Mouse (Mus musculus) limb, embryonic 12.5 days (tissue): ENCODE results near the gene Gm12258. TPM values are rescaled to one million over a fixed set of nuclear protein-coding genes. Genes with fewer than 3 reads are reported as not detected.
"Not testable (repeated sequence)": the region's sequence is repeated elsewhere in the genome, so short reads cannot be mapped to it uniquely, and the experiment has no call there.

Experiments
- ATAC-seq: fragments of 200-750 bp; cut with Nextera tagmentation; 2 replicates; pipeline ENCODE4 v1.8.0; 2017; ENCODE audit warnings: low read depth, moderate TSS enrichment; ENCODE audit not compliant: insufficient number of reproducible peaks, insufficient read depth, low FRiP score, low TSS enrichment
- H3K27ac ChIP-seq: fragments of 300-500 bp; sonication (generic); 2 replicates; pipeline ENCODE4 v1.5.1; 2016; ENCODE audit warnings: mild to moderate bottlenecking, moderate library complexity
- H3K27me3 ChIP-seq: fragments of 300-500 bp; sonication (generic); 2 replicates; pipeline ENCODE4 v1.6.1; 2016; ENCODE audit warnings: mild to moderate bottlenecking, moderate library complexity
- H3K36me3 ChIP-seq: fragments of 300-500 bp; sonication (generic); 2 replicates; pipeline ENCODE4 v1.6.1; 2016; ENCODE audit warnings: mild to moderate bottlenecking, moderate library complexity
- H3K4me1 ChIP-seq: fragments of 300-500 bp; sonication (generic); replicated peaks from 2 replicates; pipeline ENCODE4 v1.6.1; 2016
- H3K4me2 ChIP-seq: fragments of 300-500 bp; sonication (generic); 2 replicates; pipeline ENCODE4 v1.6.1; 2016; ENCODE audit warnings: mild to moderate bottlenecking, moderate library complexity
- H3K4me3 ChIP-seq: fragments of 300-500 bp; sonication (generic); replicated peaks from 2 replicates; pipeline ENCODE4 v1.5.1; 2016; ENCODE audit warnings: mild to moderate bottlenecking
- H3K9ac ChIP-seq: fragments of 300-500 bp; sonication (generic); replicated peaks from 2 replicates; pipeline ENCODE4 v1.6.1; 2016; ENCODE audit warnings: mild to moderate bottlenecking, moderate library complexity
- H3K9me3 ChIP-seq: fragments of 300-500 bp; sonication (generic); 2 replicates; pipeline ENCODE4 v1.6.1; 2016; ENCODE audit warnings: mild to moderate bottlenecking, moderate library complexity
- WGBS: fragments of 180-500 bp; shearing (Covaris S2); methylation state at CpG from one replicate; pipeline ENCODE4 v1.1.7; 2016; 5-methylcytosine and 5-hydroxymethylcytosine counted together
- polyA plus RNA-seq: library from polyadenylated mRNA; unstranded; fragments of >200 nt; fragmentation: Nextera tagmentation; extraction: Ambion mirVana; gene quantifications from 2 replicates; pipeline ENCODE4 v1.2.1, GENCODE M21; 2016

The Gm12258 gene
- polyA plus RNA-seq, 1 experiment from 2014 or later: 13.5 TPM

DNA sequence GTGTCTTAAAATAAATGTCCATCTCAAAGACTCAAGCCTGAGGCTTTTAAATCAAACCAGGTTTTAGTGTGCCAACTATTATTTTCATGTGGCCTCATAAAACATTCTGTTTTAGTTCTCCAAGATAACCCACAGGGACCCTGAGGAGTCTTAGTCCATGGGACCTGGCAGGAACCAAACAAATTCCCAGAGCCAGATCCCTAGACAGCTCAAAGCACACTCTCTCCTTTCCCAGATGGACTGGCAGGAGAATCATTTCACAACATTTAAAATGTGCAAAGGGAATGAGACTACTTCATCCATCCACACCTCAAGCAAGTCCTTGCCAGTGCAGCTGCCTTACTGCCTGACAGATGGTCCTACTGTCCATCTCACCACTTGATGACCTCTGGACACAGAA is 8.0 kb upstream of the Gm12258 start, which contains the start of gene Olfr311:
TSS of gene Olfr311 (plus strand) at position 301 of the 400 bp plus-strand sequence.
- H3K36me3 ChIP-seq, H3K27me3 ChIP-seq, H3K27ac ChIP-seq, ATAC-seq, H3K9me3 ChIP-seq, H3K4me3 ChIP-seq, H3K4me1 ChIP-seq, H3K4me2 ChIP-seq, H3K9ac ChIP-seq: not testable (repeated sequence)

DNA sequence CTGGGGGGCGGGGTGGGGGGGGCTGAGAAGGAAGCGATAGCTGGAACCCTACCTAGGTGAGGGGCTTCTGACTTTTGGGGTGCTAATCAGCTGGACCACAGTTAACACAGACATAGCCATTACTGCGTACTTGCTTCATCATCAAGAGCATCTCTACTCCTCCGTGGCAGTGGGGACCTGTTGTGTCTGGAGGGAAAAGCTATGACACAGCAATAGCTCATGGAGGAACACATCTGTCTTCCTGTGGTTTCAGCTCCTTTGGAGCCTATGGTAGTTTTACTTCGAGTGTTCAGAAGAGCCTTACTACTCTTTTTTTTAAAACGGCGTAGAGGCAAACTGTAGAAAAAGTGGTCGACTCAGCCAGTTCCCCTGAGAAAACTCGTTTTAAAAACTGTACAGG is 678 bp downstream of the Gm12258 start:
- peaks cover 39% of the 10 kb centered on the region for H3K36me3 ChIP-seq
- 50% methylated on average over 9 of the region's 9 CpGs for WGBS
- H3K4me1 ChIP-seq: peaks cover 6% of the 10 kb centered on the region
- H3K27me3 ChIP-seq: no peaks in the 10 kb centered on the region
- H3K4me3 ChIP-seq: peak overlapping the region; percentile 78
- H3K9me3 ChIP-seq: no peaks in the 10 kb centered on the region
- H3K27ac ChIP-seq: no peak overlapping the region
- no peak for ATAC-seq
- H3K4me2 ChIP-seq: peak overlapping the region; percentile 84
- peak overlapping the region; percentile 84 for H3K9ac ChIP-seq

DNA sequence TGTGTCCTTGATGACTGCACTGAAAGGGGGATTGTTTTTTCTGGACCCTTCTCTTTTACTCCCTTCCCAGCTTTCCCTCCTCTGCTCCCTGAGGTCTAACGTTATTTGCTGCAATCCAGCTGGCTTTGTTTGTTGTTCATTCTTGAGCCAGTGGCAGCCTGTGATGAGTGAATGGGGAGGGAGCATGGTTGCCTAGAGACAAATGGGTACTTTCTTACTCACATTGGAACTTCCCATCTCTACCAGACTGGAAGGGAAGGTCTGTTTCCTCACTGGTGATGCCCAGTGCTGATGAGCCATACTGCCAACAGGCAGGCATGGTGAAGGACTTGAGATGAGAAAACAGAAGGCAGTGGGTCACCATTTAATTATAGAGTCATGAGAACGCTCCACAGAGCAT is 2.8 kb downstream of the Gm12258 start:
- H3K27ac ChIP-seq: no peak overlapping the region
- H3K4me2 ChIP-seq: no peak overlapping the region
- peaks cover 55% of the 10 kb centered on the region for H3K36me3 ChIP-seq
- no peaks in the 10 kb centered on the region for H3K27me3 ChIP-seq
- H3K4me3 ChIP-seq: no peak overlapping the region
- peaks cover 6% of the 10 kb centered on the region for H3K4me1 ChIP-seq
- WGBS: 69% methylated on average over 2 of the region's 2 CpGs
- no peak for ATAC-seq
- H3K9me3 ChIP-seq: no peaks in the 10 kb centered on the region
- no peak overlapping the region for H3K9ac ChIP-seq

DNA sequence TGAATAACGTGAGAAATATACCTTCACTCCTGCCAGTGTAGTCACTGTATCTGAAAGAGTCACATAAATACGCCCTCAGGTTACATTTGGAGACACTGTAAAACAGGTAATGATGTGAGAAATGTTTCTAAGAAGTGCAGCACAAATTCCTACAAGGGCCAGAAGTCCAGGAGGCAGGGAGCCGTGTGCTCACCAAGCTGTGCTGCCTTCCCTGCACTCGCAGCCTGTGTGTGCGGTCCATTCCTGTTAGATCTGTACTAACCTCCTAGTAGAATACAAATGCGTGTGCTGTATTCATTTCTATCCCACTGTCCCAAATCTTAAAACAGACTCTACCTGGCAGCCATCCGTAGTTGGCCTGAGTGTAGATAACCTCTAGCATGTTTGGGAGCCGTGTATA is 13.8 kb downstream of the Gm12258 start:
- H3K9ac ChIP-seq: no peak overlapping the region
- H3K4me1 ChIP-seq: no peaks in the 10 kb centered on the region
- ATAC-seq: no peak
- H3K4me2 ChIP-seq: no peak overlapping the region
- no peak overlapping the region for H3K4me3 ChIP-seq
- H3K27me3 ChIP-seq: no peaks in the 10 kb centered on the region
- 94% methylated on average over 8 of the region's 8 CpGs for WGBS
- peaks cover 25% of the 10 kb centered on the region for H3K9me3 ChIP-seq
- H3K27ac ChIP-seq: no peak overlapping the region
- H3K36me3 ChIP-seq: peaks cover 53% of the 10 kb centered on the region

DNA sequence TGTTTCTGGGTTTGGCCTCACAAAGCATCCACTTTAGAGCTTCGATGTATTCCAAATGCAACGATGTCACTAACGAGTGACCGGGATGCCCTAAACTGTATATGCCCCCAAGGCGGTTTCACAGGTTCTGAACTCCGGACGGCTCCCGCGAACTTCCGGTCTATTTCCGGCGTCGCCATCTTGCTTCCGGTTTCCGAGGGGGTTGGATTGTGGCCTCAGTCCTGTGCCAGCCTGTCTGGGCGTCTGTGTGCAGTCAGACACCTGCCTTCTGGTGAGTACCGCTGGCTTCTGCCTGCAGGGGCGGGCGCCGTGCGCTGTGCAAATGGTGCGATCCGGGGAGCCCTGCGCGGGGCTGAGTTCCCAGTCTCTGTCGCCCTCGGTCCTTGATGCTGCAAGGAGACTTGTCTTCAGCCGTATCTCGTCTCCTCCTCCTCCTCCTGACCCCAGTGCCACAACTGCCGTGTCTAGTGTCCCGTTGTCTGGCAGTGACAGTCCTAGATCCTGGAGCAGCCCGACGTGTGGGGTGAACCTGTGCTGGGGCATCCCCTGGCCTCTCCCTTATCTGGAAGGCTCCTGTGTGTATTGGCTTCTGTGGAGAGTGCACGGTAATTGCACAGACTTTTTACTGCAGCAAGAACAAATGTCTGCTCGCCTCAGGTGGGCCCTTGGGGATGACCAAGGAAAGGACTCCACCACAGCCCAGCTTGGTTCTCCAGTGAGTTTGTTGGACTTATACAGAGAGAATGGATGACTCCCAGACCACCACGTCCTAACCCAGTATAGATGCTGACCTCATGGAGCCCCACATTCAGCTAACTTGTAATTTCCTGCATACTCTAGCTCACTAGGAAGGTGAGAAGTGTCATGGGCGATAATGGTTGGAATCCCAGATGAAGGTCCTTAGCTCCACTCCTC is 20.3 kb downstream of the Gm12258 start, which contains the start of gene 2810021J22Rik:
TSS of gene 2810021J22Rik (plus strand) at position 178 of the 915 bp plus-strand sequence.
- Histone ChIP-seq H3K9me3 (no peaks in the 10 kb centered on the region), H3K4me1 (peaks cover 14% of the 10 kb centered on the region), H3K9ac (peak within 1 kb of the TSS; percentile 78), H3K4me2 (peak within 1 kb of the TSS; percentile 80), H3K27me3 (no peaks in the 10 kb centered on the region), H3K4me3 (peak within 1 kb of the TSS; percentile 74), H3K27ac (peak within 1 kb of the TSS; percentile 82), H3K36me3 (peaks cover 28% of the 10 kb centered on the region)
- ATAC-seq: peak; percentile 89
- WGBS: 4% methylated on average over 37 of the region's 37 CpGs

DNA sequence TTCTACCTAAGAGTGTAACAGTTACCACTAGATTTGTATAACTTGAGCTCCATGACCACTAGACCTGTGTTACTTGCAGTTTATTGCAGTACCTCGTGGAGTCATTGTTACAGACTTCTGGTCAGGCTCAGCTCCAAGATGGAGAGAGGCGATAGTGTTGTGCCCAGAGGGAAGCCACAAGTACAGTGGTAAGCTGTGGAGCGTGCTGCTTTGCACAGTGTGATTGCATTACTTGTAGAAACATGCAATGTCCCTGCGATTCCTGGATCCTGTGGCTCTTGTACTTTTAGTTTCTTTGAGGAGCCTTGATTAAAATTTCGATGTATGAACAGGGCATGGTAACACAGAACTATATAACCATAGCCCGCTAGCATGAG is 21.0 kb downstream of the Gm12258 start:
- H3K27ac ChIP-seq: peak overlapping the region; percentile 82; the same call in 1 of the 2 replicates
- peak overlapping the region; percentile 78; the same call in 1 of the 2 replicates for H3K9ac ChIP-seq

DNA sequence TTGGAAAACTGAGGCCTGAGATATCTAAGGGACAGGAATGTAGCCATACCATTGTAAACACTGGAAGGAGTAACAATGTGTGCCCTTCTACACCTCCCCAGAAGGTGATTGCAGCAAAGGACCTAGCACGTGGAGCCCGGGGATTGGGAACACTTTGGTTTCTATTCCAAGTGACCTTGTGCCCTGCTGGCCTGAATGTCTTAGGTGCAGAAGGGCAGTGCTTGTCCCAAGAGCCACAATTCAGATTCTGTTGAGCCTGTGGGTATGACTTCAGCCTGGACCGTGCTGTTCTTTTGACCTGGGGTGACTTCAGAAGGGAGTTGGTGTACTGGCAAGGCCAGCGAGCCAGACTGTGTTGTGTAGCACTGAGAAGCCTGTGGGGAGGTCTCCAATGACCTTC is 24.0 kb downstream of the Gm12258 start:
- Histone ChIP-seq H3K27ac (no peak overlapping the region), H3K27me3 (no peaks in the 10 kb centered on the region), H3K36me3 (peaks cover 30% of the 10 kb centered on the region), H3K4me3 (no peak overlapping the region), H3K9ac (no peak overlapping the region), H3K4me1 (peaks cover 14% of the 10 kb centered on the region), H3K9me3 (no peaks in the 10 kb centered on the region), H3K4me2 (no peak overlapping the region)
- no peak for ATAC-seq
- 90% methylated on average over 4 of the region's 4 CpGs for WGBS

More for the DNA sequence above, 21.0 kb downstream of the Gm12258 start:
- WGBS: 85% methylated on average over 6 of the region's 6 CpGs
- Histone ChIP-seq H3K4me2 (peak overlapping the region; percentile 80), H3K4me3 (peak overlapping the region; percentile 74), H3K9me3 (no peaks in the 10 kb centered on the region), H3K4me1 (peaks cover 14% of the 10 kb centered on the region), H3K36me3 (peaks cover 28% of the 10 kb centered on the region), H3K27me3 (no peaks in the 10 kb centered on the region)
- ATAC-seq: no peak

DNA sequence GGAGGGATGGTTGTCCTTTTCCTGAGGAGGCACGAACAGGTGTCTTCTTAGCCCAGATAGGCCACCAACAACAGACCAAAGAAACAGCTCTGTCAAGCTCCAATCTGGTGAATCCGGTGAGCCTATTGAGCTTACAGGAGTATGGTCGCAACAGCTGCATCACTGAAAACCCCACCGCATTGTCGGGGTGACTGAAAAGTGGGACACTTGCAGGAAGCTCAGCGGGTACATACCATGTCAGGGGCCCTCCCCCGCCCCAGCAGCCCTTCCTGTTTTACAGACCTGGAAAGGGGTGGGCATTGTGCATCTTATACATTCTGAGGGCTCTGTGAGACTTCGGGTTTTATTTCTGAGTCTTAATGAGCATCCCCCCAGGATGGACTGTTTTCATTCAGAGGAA is 36.8 kb downstream of the Gm12258 start:
- H3K9ac ChIP-seq: no peak overlapping the region
- H3K4me3 ChIP-seq: no peak overlapping the region
- no peaks in the 10 kb centered on the region for H3K4me1 ChIP-seq
- no peak overlapping the region for H3K27ac ChIP-seq
- H3K27me3 ChIP-seq: no peaks in the 10 kb centered on the region
- no peak overlapping the region for H3K4me2 ChIP-seq
- no peaks in the 10 kb centered on the region for H3K9me3 ChIP-seq
- WGBS: 93% methylated on average over 8 of the region's 8 CpGs
- no peak for ATAC-seq
- peaks cover 51% of the 10 kb centered on the region for H3K36me3 ChIP-seq

DNA sequence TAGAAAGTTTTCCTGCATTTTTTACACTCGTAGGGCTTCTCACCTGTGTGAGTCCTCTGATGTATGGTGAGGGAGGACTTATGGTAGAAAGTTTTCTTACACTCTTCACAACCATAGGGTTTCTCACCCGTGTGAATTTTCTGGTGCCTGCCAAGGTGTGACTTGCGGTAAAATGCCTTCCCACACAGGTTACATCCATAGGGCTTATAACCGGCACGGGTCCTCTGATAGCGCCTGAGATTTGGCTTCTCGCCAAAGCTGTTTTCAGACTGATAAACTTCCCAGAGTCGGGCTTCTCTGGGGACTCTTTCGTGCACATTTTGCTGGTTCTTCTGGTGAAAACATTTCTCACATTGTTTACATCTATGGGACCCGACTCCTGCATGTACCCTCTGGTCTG is 43.6 kb downstream of the Gm12258 start:
- ATAC-seq: no peak
- Histone ChIP-seq H3K4me1 (no peaks in the 10 kb centered on the region), H3K4me2 (no peak overlapping the region), H3K9me3 (no peaks in the 10 kb centered on the region), H3K27ac (no peak overlapping the region), H3K4me3 (no peak overlapping the region), H3K36me3 (peaks cover 70% of the 10 kb centered on the region), H3K27me3 (no peaks in the 10 kb centered on the region), H3K9ac (no peak overlapping the region)
- 95% methylated on average over 10 of the region's 10 CpGs for WGBS

DNA sequence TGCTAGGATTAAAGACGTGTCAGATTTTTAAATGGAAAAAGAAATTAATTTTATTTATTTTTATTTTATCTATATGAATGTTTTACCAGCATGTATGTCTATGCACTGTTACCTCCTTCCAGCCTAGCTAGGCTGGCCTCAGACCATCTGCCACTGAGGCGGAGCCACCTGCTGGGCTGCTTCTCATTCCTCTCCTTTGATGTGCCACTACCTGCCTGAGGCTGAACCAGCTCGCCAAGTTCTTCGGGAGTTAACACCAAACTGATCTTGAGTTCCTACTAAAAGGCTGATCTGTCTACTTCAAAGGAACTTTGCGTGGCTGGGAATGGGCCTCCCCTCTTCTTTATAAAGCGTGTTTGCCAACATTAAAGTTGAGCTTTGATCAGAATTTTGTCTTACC is 47.5 kb downstream of the Gm12258 start:
- no peaks in the 10 kb centered on the region for H3K27me3 ChIP-seq
- no peak overlapping the region for H3K9ac ChIP-seq
- peaks cover 88% of the 10 kb centered on the region for H3K36me3 ChIP-seq
- no peak overlapping the region for H3K27ac ChIP-seq
- 45% methylated on average over 6 of the region's 6 CpGs for WGBS
- no peak for ATAC-seq
- H3K4me1 ChIP-seq: no peaks in the 10 kb centered on the region
- H3K4me2 ChIP-seq: no peak overlapping the region
- H3K4me3 ChIP-seq: no peak overlapping the region
- H3K9me3 ChIP-seq: no peaks in the 10 kb centered on the region

DNA sequence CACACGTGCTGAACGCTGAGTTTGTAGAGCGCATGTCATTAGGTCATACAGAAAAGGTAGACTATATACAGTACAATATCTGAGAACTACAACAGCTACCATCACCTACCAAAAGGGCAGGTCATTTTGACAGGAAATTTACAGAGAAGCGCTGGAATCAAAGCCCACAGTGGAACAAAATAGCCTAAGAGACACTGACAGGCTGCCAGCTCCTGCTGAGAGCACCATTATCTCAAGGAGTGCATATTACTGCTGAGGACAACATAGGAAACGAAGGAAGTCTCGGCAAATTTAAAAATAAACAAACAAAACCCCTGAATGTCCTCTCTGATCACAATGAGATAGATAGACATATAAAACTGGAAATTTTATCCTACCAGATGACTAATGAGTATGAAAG is 50.5 kb downstream of the Gm12258 start:
- no peak overlapping the region for H3K4me3 ChIP-seq

More for the DNA sequence above, 50.5 kb downstream of the Gm12258 start:
- Histone ChIP-seq H3K9me3 (no peaks in the 10 kb centered on the region), H3K27me3 (no peaks in the 10 kb centered on the region), H3K4me2 (no peak overlapping the region), H3K4me1 (no peaks in the 10 kb centered on the region), H3K27ac (no peak overlapping the region), H3K36me3 (peaks cover 84% of the 10 kb centered on the region), H3K9ac (no peak overlapping the region)
- 94% methylated on average over 6 of the region's 6 CpGs for WGBS
- ATAC-seq: no peak
